Mouse (Mus musculus): ENCODE measurements around the gene Fndc3b.

DNA sequence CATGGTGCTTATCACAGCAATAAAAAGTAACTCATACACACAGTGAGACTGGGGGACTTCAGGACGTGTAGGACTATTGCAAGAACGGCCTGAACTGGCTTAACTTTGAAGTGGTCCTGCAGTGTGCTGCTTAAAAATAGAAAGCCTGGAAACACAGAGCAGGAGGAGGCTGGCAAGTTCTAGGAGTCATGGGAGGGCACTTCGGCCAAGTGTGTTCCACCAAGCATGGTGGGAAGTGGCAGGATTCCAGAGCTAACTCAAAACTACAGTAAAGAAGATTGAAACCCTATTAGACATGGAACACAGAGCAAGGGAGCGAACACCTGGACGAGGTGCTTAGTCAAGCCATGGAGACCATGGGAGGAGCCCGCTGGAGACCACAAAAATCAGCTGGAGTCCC, 14.6 kb upstream of the Fndc3b start:
- TF ChIP-seq CTCF (IDR thresholded peaks at IDR 0.05; ENCODE audit: low read depth) (no peak), EP300 (IDR thresholded peaks at IDR 0.05; ENCODE audit: low read depth) (no peak)
